Mouse (Mus musculus): ENCODE data around the gene Klra4. TPM values are rescaled to one million over a fixed set of nuclear protein-coding genes. Genes with fewer than 3 reads are reported as not detected.

Klra4 gene
- not detected for polyA plus RNA-seq (2017; shearing (Covaris generic))

DNA sequence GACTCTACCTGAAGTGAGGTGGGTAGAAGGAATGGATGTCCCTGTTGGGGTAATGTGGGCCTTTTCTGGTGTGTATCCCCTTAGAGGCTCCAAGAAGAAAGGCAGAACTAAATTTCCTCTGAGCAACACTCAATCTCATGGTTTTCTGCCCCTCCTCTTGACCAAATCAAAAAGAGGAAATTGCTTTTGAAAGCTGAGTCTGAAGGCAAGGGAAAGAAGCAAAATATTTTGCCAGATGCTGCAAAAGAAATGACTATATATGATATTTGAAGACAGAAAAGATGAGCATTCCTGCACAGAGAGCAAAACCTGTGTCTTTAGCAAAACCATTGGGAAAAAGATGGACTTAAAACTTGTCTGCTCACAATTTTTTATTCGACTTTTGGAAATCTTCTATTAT, at the start of gene Klra4:
Gene Klra4 (minus strand): TSS at position 101 of the 400 bp plus-strand sequence.

DNA sequence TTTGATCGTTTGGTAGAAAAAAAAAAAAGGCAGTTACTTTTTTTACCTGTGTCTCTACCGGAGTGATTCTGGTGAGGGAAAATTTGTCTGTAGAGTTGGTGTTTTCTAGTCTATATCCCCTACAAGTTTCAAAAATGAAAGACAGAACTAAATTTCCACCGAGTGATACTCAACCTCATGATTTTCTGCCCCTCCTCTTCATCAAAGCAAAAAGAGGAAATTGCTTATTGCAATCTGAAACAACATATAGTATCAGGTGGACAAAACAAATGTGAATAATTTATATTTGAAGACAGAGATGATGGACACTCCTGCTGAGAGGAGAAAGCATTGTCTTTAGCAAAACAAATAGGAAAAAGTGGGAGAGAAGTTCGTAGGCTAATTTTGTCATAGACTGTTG, 40.2 kb downstream of the Klra4 start, which contains the start of gene Klra6:
Gene Klra6 (minus strand): TSS at position 101 of the 400 bp plus-strand sequence.

Other genes with a start within 250 kb of the Klra4 start
- gene Gm17631, start 204.6 kb downstream of the Klra4 start, polyA plus RNA-seq (2017; shearing (Covaris generic)) = not detected
- gene Klra17, start 190.6 kb downstream of the Klra4 start, polyA plus RNA-seq (2017; shearing (Covaris generic)) = not detected
- gene Klra5, start 149.6 kb downstream of the Klra4 start, polyA plus RNA-seq (2017; shearing (Covaris generic)) = not detected
- gene Klra6, start 40.3 kb downstream of the Klra4 start, polyA plus RNA-seq (2017; shearing (Covaris generic)) = not detected
- gene Klra8, start 62.6 kb upstream of the Klra4 start, polyA plus RNA-seq (2017; shearing (Covaris generic)) = not detected
- not detected for gene Klra9, start 125.8 kb upstream of the Klra4 start, polyA plus RNA-seq (2017; shearing (Covaris generic))
- not detected for gene Klra7, start 166.1 kb upstream of the Klra4 start, polyA plus RNA-seq (2017; shearing (Covaris generic))
- gene Klra10, start 214.7 kb upstream of the Klra4 start, polyA plus RNA-seq (2017; shearing (Covaris generic)) = not detected